Mouse (Mus musculus): ENCODE data around the gene Rnase9. TPM values are rescaled to one million over a fixed set of nuclear protein-coding genes. Genes with fewer than 3 reads are reported as not detected.

Gene Rnase9
- total and polyA plus RNA-seq, 3 experiments: not detected

DNA sequence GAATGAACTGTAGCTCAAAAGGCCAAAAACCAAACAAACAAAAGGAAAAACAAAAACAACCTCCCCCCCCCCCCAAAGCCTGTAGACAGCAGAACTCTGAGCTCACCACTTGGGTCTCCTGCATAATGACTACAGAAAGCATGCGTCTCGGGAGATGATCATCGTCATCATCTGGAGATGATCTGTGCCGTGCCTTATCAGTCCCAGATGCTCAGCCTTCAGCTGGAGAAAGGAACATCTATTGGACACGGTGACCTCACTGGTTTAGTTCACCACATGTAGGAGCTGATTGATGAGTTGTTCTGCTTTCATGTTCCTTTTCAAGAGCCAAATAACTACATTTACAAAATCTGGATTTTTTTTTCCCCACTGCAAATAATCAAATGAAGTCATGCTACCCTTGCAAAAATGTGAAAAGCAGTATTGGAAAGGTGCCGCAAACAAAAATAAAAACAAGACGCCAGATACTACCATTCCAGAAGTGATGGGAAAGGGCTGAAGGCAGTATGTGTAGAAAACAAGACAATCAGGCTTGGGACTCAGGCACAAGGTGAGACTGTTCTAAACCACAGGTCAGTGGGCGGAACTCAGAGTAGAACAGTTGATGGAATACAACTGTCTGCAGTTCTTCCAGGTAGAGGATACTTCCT, 34.4 kb downstream of the Rnase9 start, which contains the start of gene Rnase10:
Gene Rnase10 (plus strand): TSS at position 600 of the 650 bp plus-strand sequence.
- Histone ChIP-seq H3K4me3 (replicated peaks in 1 of 3; ENCODE audit: low read depth in 2 of 3, low read length in 2 of 3, poor library complexity in 1 of 3) (no peak within 1 kb of the TSS), H3K4me1 (ENCODE audit: control insufficient read depth in 1 of 2, insufficient read depth in 2 of 2) (no peaks in the 10 kb centered on the region), H3K79me2 (replicated peaks; ENCODE audit: control insufficient read depth, extremely low read depth, insufficient read depth, poor library complexity, severe bottlenecking) (no peaks in the 10 kb centered on the region), H3K9ac (ENCODE audit: insufficient read depth, low read depth) (no peak within 1 kb of the TSS), H3K27ac (ENCODE audit: insufficient read depth, low read depth) (no peak within 1 kb of the TSS), H3K9me3 (replicated peaks; ENCODE audit: low read length) (no peaks in the 10 kb centered on the region), H3K36me3 (replicated peaks in 1 of 2; ENCODE audit: control insufficient read depth in 1 of 2, insufficient read depth in 1 of 2, low read length in 1 of 2) (no peaks in the 10 kb centered on the region), H3K4me2 (ENCODE audit: insufficient read depth, low read depth, poor library complexity, severe bottlenecking) (no peak within 1 kb of the TSS), H3K27me3 (replicated peaks) (no peaks in the 10 kb centered on the region)
- in situ Hi-C loops (cut with MboI; ENCODE audit: low pct_ligation_motif_present, low pct_unique_long_range_greater_than_20kb, low sequenced_read_pairs) (no loop called here), dilution Hi-C loops (cut with MboI; ENCODE audit: extremely low pct_ligation_motif_present, extremely low pct_unique_long_range_greater_than_20kb, low sequenced_read_pairs) (no loop called here)
- TF ChIP-seq BHLHE40 (IDR thresholded peaks at IDR 0.05; ENCODE audit: low read depth, low read length): no peak
- DNase-seq (ENCODE audit: extremely low read depth): no peak

DNA sequence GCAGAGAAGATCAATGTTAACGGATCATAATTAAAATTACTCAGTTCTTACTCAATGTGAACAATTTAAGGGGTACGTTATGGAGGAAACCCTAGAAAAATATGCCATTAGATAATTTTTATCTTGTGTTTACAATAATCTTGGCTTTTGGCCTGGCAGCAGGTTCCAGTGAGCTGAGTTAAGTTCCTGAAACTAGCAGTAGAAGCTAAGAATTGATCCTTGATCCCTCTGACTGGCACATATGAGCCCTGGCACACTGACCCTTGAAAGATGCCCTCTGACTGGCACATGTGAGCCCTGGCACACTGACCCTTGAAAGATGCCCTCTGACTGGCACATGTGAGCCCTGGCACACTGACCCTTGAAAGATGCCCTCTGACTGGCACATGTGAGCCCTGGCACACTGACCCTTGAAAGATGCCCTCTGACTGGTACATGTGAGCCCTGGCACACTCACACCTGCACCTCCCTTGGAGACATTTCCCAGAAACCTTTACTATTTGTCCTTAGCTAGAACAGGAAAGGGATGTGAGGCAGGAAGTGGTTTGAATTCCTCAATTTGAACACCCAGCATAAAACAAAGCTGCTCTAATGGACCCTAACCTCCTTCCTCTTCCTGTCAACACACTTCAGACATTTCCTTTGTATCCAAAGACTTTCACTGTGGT, 43.5 kb downstream of the Rnase9 start:
- TF ChIP-seq MAZ (IDR thresholded peaks at IDR 0.05; ENCODE audit: low read depth, low read length) (no peak), CHD1 (IDR thresholded peaks at IDR 0.05; ENCODE audit: low read depth, low read length) (no peak), MAX (IDR thresholded peaks at IDR 0.05; ENCODE audit: low read length) (no peak), POLR2AphosphoS2 (IDR thresholded peaks at IDR 0.05; ENCODE audit: low read depth, low read length) (no peak), TCF12 (IDR thresholded peaks at IDR 0.05; ENCODE audit: low read depth, low read length) (no peak), CTCF (conservative IDR thresholded peaks at IDR 0.05 in 1 of 2, IDR thresholded peaks at IDR 0.05 in 1 of 2; ENCODE audit: low read depth in 2 of 2, low read length in 2 of 2) (no peak), MAFK (IDR thresholded peaks at IDR 0.05; ENCODE audit: insufficient replicate concordance, low read length) (no peak), JUN (IDR thresholded peaks at IDR 0.05; ENCODE audit: insufficient read depth, low read depth, low read length) (no peak), ZNF384 (IDR thresholded peaks at IDR 0.05; ENCODE audit: low read depth, low read length) (no peak), NELFE (IDR thresholded peaks at IDR 0.05; ENCODE audit: low read depth, low read length) (no peak), UBTF (IDR thresholded peaks at IDR 0.05; ENCODE audit: low read depth, low read length) (no peak), IRF4 (IDR thresholded peaks at IDR 0.05; ENCODE audit: low read depth, low read length) (no peak), NRF1 (IDR thresholded peaks at IDR 0.05; ENCODE audit: low read depth, low read length) (no peak), EP300 (IDR thresholded peaks at IDR 0.05; ENCODE audit: low read length) (no peak), ZMIZ1 (IDR thresholded peaks at IDR 0.05; ENCODE audit: low read depth, low read length) (no peak), ETS1 (conservative IDR thresholded peaks at IDR 0.05; ENCODE audit: low read depth, low read length) (no peak), JUND (conservative IDR thresholded peaks at IDR 0.05; ENCODE audit: low read depth, low read length) (no peak), USF1 (IDR thresholded peaks at IDR 0.05; ENCODE audit: low read depth, low read length) (no peak), SMC3 (IDR thresholded peaks at IDR 0.05; ENCODE audit: low read depth, low read length) (no peak), MXI1 (IDR thresholded peaks at IDR 0.05; ENCODE audit: low read depth, low read length) (no peak)
- no peak for DNase-seq (ENCODE audit: extremely low read depth)
- Histone ChIP-seq H3K27ac (ENCODE audit: insufficient read depth, low read depth) (no peak overlapping the region), H3K79me2 (replicated peaks; ENCODE audit: control insufficient read depth, extremely low read depth, insufficient read depth, poor library complexity, severe bottlenecking) (no peaks in the 10 kb centered on the region), H3K9me3 (replicated peaks; ENCODE audit: low read length) (no peaks in the 10 kb centered on the region), H3K9ac (ENCODE audit: insufficient read depth, low read depth) (no peak overlapping the region), H3K4me2 (ENCODE audit: insufficient read depth, low read depth, poor library complexity, severe bottlenecking) (no peak overlapping the region), H3K4me1 (ENCODE audit: control insufficient read depth in 1 of 2, insufficient read depth in 2 of 2) (peaks cover 0 to 8% of the 10 kb centered on the region in 2 experiments; a peak in 2 of 4 replicates), H3K27me3 (replicated peaks) (no peaks in the 10 kb centered on the region), H3K4me3 (replicated peaks in 1 of 3; ENCODE audit: low read depth in 2 of 3, low read length in 2 of 3, poor library complexity in 1 of 3) (no peak overlapping the region), H3K36me3 (replicated peaks in 1 of 2; ENCODE audit: control insufficient read depth in 1 of 2, insufficient read depth in 1 of 2, low read length in 1 of 2) (no peaks in the 10 kb centered on the region)
- dilution Hi-C loops (cut with MboI; ENCODE audit: extremely low pct_ligation_motif_present, extremely low pct_unique_long_range_greater_than_20kb, low sequenced_read_pairs) (no loop called here), in situ Hi-C loops (cut with MboI; ENCODE audit: low pct_ligation_motif_present, low pct_unique_long_range_greater_than_20kb, low sequenced_read_pairs) (no loop called here)
